Mouse (Mus musculus) cerebellum, adult 11-12 months (tissue): Measurements from ENCODE around the gene Vmn2r25.
"Not testable (repeated sequence)": the region's sequence is repeated elsewhere in the genome, so short reads cannot be mapped to it uniquely, and the experiment has no call there.

Experiments used
- DNase-seq: peaks from one replicate; pipeline ENCODE4 v3.0.0; 2022

Gene Vmn2r25

GRCm38 (mm10) chr6:123853363-123853762 is at the start of gene Vmn2r25:
Vmn2r25 (minus strand) TSS chr6:123853463.
- DNase-seq, result not testable (repeated sequence)

- DNase-seq, result no peak
Observed at GRCm38 (mm10) chr6:123819951-123820350, 33.3 kb downstream of the Vmn2r25 start.

GRCm38 (mm10) chr6:123810291-123810690 is 43.0 kb downstream of the Vmn2r25 start:
- not testable (repeated sequence) for DNase-seq

DNA sequence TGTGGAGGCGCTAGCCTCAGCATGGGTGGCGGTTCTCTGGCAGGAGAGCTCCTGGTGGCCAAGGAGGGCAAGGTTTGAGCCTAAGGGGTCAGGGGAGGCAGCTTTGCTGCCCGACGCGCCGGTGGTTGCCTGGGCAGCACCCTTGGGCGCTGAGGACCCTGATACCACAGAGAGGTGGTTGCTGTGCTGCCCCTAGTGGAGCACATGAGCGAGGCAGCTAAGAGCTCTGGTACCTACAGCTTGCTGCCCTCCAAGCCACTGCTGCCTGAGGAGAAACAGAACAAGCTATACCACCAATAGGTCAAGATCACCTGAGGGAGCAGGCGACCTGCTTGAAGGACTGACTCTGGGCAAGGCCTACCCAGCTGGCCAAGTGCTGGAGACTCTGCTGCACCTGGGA is 59.5 kb downstream of the Vmn2r25 start:
- no peak for DNase-seq

DNA sequence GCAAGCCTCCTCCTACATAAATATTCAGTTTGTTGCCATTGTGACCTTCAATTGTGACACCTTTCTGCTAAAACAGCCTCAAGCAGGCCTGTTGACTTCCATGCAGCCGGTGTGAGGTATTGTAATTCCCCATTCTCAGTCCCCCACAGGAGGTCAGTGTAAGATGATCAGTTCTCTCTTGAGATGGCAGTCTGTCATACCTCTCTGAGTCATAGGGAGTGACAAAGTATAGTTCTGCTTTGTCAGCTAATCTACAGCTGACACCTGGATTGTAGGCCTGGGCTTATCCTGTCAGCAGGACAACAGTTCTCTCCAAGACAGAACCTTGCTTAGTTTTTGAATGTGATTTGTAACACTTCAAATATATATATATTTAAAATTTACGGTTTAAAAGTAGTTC is 68.4 kb downstream of the Vmn2r25 start:
- no peak for DNase-seq

DNA sequence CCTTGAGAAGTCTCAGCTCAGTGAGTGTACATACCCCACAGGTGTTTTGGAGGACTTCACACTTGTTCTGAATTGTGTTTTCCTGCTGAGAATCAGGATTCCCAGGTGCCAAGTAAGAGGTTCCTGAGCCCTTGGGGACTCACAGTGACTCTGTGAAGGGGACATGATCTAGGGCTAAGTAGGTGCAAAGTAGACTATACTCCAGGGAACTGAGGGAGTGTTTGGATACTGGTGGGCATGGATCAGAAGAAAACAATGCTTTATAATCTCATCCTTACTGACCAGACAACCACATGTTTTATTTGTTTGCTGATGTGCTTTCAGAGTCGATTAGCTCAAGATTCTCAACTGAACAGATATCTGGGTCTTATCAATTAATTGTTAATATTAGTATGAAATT is 74.7 kb downstream of the Vmn2r25 start, which contains the start of gene Vmn2r24:
Vmn2r24 (plus strand) TSS at position 301 of the 400 bp plus-strand sequence.
- DNase-seq, result no peak
